Mouse (Mus musculus) neural tube, embryonic 13.5 days (tissue): ENCODE results near the gene Irf2. TPM values are rescaled to one million over a fixed set of nuclear protein-coding genes. Genes with fewer than 3 reads are reported as not detected.

Experiments used
- ATAC-seq: fragments of 200-750 bp; cut with Nextera tagmentation; 2 replicates; pipeline ENCODE4 v1.8.0; 2017; ENCODE audit warnings: low read depth, mild to moderate bottlenecking, moderate TSS enrichment, moderate library complexity
- H3K27ac ChIP-seq: fragments of 300-500 bp; sonication (generic); replicated peaks from 2 replicates; pipeline ENCODE4 v1.5.1; 2015; ENCODE audit warnings: moderate library complexity, mild to moderate bottlenecking, inconsistent platforms
- H3K27me3 ChIP-seq: fragments of 300-500 bp; sonication (generic); 2 replicates; pipeline ENCODE4 v1.6.1; 2015; ENCODE audit warnings: mild to moderate bottlenecking, inconsistent platforms
- H3K36me3 ChIP-seq: fragments of 300-500 bp; sonication (generic); 2 replicates; pipeline ENCODE4 v1.6.1; 2015; ENCODE audit warnings: mild to moderate bottlenecking, inconsistent platforms
- H3K4me1 ChIP-seq: fragments of 300-500 bp; sonication (generic); replicated peaks from 2 replicates; pipeline ENCODE4 v1.6.1; 2015; ENCODE audit warnings: inconsistent platforms
- H3K4me2 ChIP-seq: fragments of 300-500 bp; sonication (generic); 2 replicates; pipeline ENCODE4 v1.6.1; 2015; ENCODE audit warnings: inconsistent platforms, mild to moderate bottlenecking, moderate library complexity
- H3K4me3 ChIP-seq: fragments of 300-500 bp; sonication (generic); 2 replicates; pipeline ENCODE4 v1.5.1; 2015; ENCODE audit warnings: mild to moderate bottlenecking, inconsistent platforms
- H3K9ac ChIP-seq: fragments of 300-500 bp; sonication (generic); 2 replicates; pipeline ENCODE4 v1.6.1; 2015; ENCODE audit warnings: moderate library complexity, mild to moderate bottlenecking, inconsistent platforms
- H3K9me3 ChIP-seq: fragments of 300-500 bp; sonication (generic); 2 replicates; pipeline ENCODE4 v1.6.1; 2016; ENCODE audit warnings: inconsistent platforms
- WGBS: fragments of 180-500 bp; shearing (Covaris S2); methylation state at CpG from one replicate; pipeline ENCODE4 v1.1.7; 2015; 5-methylcytosine and 5-hydroxymethylcytosine counted together
- polyA plus RNA-seq: library from polyadenylated mRNA; unstranded; fragments of >200 nt; fragmentation: Nextera tagmentation; extraction: Ambion mirVana; gene quantifications from 2 replicates; pipeline ENCODE4 v1.2.1, GENCODE M21; 2015

Gene Irf2
- polyA plus RNA-seq, 1 experiment from 2014 or later = 13.5 TPM

DNA sequence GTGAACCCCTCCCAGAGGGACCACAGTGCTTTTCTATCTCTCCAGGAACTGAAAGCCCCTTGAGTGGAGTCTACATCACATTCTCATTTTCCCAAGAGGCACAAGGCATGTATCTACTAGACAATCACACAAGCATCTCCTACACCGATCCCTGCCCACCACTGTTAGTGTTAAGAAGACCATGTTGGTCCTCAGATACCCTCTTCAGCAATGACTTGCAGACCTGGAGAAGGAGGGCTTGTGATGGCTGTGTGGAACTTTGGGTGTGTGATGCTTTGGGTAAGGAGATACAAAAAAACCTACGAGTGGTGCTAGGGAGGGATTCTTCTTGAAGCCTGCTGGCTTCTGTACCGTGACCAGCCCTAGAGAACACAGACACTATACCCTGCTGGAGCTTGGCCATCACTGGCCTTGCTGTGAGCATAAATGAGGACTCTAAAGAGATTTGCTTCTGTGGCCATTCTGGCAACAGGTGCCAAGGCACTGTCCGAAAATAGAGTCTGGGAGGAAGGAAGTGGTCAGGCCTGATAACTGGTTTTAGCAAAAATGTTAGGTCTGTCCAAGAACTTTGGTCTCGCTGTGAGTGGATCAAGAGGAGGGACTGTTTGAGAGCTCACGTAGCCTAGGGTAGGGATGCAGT, 110.8 kb downstream of the Irf2 start:
- H3K4me1 ChIP-seq = peaks cover 4% of the 10 kb centered on the region; the same call in 1 of the 2 replicates
- H3K9me3 ChIP-seq = no peaks in the 10 kb centered on the region
- H3K4me3 ChIP-seq = no peak overlapping the region
- no peak for ATAC-seq
- H3K27ac ChIP-seq = no peak overlapping the region
- no peak overlapping the region for H3K4me2 ChIP-seq
- H3K9ac ChIP-seq = no peak overlapping the region
- peaks cover 17% of the 10 kb centered on the region for H3K36me3 ChIP-seq
- no peaks in the 10 kb centered on the region for H3K27me3 ChIP-seq
- 91% methylated on average over 6 of the region's 6 CpGs for WGBS

DNA sequence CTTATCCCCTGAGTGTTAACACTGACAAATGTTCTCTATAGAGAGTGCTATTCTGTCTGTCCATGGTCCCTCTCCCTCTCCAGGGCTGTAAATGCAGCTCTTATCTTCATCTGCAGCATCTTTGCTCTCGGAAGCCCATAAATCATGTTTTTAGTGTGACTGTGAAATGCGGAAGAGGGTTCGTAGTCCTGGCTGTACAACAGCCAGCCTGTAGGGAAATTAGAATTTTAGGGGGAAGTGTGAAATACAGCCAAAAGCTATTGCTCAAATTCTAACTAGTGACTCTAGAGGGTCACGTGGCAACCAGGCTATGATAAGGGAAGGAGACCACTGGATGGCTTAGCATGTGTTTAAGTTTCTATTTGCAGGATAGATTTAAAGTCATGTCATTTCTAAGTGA, 112.0 kb downstream of the Irf2 start:
- Histone ChIP-seq H3K36me3 (0 out of 2 replicates have a peak, but pooled peaks cover 5% of the 10 kb centered on the region), H3K27ac (0 out of 2 replicates have a peak overlapping the region, but pooled peaks have one; percentile 13), H3K4me1 (peaks cover 4% of the 10 kb centered on the region; the same call in 1 of the 2 replicates), H3K9me3 (no peaks in the 10 kb centered on the region), H3K4me2 (no peak overlapping the region), H3K9ac (no peak overlapping the region), H3K27me3 (no peaks in the 10 kb centered on the region), H3K4me3 (no peak overlapping the region)
- WGBS = 52% methylated on average over 4 of the region's 4 CpGs
- ATAC-seq = no peak

DNA sequence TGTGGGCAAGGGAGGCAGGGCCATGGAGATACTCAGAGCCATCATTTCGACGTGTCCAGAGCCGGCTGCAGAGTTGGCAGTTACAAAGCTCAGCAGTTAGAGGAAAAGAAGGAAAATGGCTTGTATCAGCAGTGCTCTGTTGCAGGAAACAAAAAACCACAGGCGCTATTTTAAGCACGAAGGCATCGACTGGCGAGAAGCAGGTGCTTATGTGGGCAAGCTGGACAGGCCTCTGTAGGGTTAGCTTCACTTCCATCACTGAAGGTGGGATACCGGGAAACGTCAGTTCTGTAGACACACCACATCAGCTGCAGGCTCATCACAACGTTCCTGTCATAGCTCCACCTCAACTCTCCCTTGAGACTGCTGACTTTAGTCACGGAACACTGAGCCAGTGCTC, 112.8 kb downstream of the Irf2 start:
- Histone ChIP-seq H3K4me3 (no peak overlapping the region), H3K9ac (no peak overlapping the region), H3K4me1 (peaks cover 4% of the 10 kb centered on the region; the same call in 1 of the 2 replicates), H3K27me3 (no peaks in the 10 kb centered on the region), H3K9me3 (no peaks in the 10 kb centered on the region), H3K4me2 (no peak overlapping the region), H3K27ac (no peak overlapping the region), H3K36me3 (0 out of 2 replicates have a peak, but pooled peaks cover 5% of the 10 kb centered on the region)
- WGBS = 84% methylated on average over 11 of the region's 11 CpGs
- ATAC-seq = no peak

DNA sequence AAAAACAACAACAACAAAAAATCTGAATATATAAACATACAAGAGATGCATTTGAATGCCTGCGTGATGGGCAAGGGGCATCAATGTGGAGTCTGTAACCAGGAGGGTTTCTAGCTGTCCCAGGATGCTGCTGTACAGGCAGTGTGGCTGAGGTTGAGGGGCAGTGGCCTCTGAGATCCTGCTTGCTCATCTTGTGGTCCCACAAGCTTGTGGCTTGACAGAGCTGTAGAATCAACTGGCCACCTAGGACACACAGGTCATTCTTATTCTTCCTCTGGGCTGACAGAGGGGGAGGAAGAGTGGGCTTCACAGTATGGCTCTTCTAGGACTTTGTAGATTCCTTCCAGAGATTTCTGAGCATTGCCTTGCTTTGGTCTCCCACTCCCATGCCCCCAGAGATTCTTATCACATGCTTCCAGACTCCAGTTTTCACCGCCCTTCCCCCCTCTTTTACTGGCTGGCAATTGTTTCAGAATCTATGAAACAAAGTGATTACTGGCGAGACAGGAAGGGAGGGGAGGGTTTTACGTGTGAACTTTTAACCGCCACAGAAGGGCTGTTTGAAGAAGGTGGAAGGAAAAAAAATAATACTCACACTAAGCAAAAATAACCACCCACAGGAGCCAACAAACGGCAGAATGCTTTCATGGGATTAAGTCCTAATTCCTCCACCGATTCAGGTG, 119.8 kb downstream of the Irf2 start:
- H3K9me3 ChIP-seq = no peaks in the 10 kb centered on the region
- no peak overlapping the region for H3K4me3 ChIP-seq
- H3K27ac ChIP-seq = no peak overlapping the region
- H3K27me3 ChIP-seq = no peaks in the 10 kb centered on the region
- 56% methylated on average over 7 of the region's 7 CpGs for WGBS
- no peak overlapping the region for H3K9ac ChIP-seq
- no peak overlapping the region for H3K4me2 ChIP-seq
- no peak for ATAC-seq
- no peaks in the 10 kb centered on the region for H3K36me3 ChIP-seq
- 0 out of 2 replicates have a peak, but pooled peaks cover 2% of the 10 kb centered on the region for H3K4me1 ChIP-seq

DNA sequence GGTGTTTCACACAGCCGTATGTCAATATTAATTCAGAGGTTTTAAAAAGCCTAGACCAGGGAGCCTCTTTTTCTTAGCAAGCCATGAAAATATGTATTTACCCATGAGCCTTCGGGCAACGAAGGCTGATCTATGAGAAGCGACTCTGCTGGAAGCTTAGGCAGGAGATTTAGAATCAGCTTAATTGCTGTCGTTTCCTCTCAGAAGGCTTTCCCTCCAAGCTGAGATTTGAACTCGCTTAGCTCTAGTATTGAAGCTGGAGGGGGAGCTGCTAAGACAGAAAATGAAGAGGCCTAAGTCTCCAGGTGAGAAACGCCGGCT, 120.3 kb downstream of the Irf2 start:
- WGBS = 74% methylated on average over 8 of the region's 8 CpGs
- Histone ChIP-seq H3K4me3 (no peak overlapping the region), H3K9me3 (no peaks in the 10 kb centered on the region), H3K36me3 (no peaks in the 10 kb centered on the region), H3K4me1 (0 out of 2 replicates have a peak, but pooled peaks cover 2% of the 10 kb centered on the region), H3K4me2 (no peak overlapping the region), H3K9ac (no peak overlapping the region), H3K27ac (peak overlapping the region; percentile 39; the same call in 1 of the 2 replicates), H3K27me3 (no peaks in the 10 kb centered on the region)
- no peak for ATAC-seq

DNA sequence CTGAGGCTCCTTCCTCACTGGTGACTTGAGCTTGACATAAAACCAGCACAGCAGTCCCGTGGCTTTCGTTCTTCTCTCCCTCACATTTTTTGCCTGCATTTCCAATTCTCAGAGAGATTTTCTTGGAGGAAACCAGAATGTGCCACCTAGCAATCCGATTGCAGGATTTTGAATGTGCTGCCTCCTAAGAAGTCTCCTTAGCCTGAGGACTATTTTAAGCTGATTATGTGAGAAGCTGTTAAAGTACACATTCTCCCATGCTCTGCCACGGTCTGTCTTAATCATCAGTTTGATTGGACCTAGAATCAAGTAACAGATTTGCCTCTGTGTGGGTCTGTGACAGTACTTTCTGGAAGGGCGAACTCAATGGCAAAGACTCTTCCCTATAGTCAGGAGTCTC, 123.0 kb downstream of the Irf2 start:
- H3K4me2 ChIP-seq = no peak overlapping the region
- ATAC-seq = no peak
- H3K27me3 ChIP-seq = no peaks in the 10 kb centered on the region
- H3K9ac ChIP-seq = no peak overlapping the region
- H3K4me1 ChIP-seq = 0 out of 2 replicates have a peak, but pooled peaks cover 2% of the 10 kb centered on the region
- H3K9me3 ChIP-seq = no peaks in the 10 kb centered on the region
- H3K27ac ChIP-seq = no peak overlapping the region
- no peaks in the 10 kb centered on the region for H3K36me3 ChIP-seq
- WGBS = 95% methylated on average over 5 of the region's 5 CpGs
- no peak overlapping the region for H3K4me3 ChIP-seq

DNA sequence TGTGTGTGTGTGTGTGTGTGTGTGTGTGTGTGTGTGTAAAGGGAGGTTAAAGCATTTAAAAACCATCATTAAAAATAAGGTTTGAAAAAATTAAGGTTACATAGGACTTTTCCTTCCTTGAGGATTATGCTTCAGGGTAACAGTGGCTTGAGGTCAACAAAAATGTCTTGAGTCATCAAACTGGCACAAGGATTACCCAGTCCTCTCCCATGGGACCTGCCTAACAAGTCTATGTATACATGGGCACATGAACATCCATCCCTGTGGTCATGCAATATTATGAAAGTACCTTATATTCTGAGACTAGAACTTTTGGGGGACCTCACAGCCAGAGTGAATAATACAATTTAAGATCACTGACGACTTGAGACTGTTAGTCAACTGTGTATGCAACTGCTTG, 125.9 kb downstream of the Irf2 start:
- Histone ChIP-seq H3K27me3 (no peaks in the 10 kb centered on the region), H3K27ac (no peak overlapping the region), H3K4me1 (no peaks in the 10 kb centered on the region), H3K36me3 (no peaks in the 10 kb centered on the region), H3K4me2 (no peak overlapping the region), H3K4me3 (no peak overlapping the region), H3K9me3 (no peaks in the 10 kb centered on the region), H3K9ac (no peak overlapping the region)
- WGBS = 76% methylated on average over 1 of the region's 1 CpGs
- no peak for ATAC-seq

DNA sequence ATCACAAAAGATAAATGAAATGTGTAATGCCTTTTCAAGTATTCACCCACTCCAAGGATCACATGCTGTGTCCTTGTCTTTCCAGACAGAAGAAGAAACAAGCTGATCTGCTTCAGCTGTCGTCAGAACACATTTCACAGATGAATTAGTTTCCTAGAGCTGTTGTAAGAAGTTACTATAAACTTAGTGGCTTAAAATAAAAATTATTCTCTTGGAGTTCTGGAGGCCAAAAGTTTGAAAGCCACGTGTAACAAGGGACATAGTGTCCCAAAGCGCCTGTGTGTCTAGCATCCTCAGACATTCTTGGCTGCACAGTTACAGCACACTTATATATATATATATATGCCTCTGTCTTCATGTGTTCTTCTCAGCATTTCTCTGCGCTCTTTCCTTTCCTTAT, 127.9 kb downstream of the Irf2 start:
- WGBS = 54% methylated on average over 4 of the region's 4 CpGs
- Histone ChIP-seq H3K9ac (no peak overlapping the region), H3K36me3 (no peaks in the 10 kb centered on the region), H3K27me3 (no peaks in the 10 kb centered on the region), H3K27ac (no peak overlapping the region), H3K9me3 (no peaks in the 10 kb centered on the region), H3K4me3 (no peak overlapping the region), H3K4me2 (no peak overlapping the region), H3K4me1 (no peaks in the 10 kb centered on the region)
- no peak for ATAC-seq

DNA sequence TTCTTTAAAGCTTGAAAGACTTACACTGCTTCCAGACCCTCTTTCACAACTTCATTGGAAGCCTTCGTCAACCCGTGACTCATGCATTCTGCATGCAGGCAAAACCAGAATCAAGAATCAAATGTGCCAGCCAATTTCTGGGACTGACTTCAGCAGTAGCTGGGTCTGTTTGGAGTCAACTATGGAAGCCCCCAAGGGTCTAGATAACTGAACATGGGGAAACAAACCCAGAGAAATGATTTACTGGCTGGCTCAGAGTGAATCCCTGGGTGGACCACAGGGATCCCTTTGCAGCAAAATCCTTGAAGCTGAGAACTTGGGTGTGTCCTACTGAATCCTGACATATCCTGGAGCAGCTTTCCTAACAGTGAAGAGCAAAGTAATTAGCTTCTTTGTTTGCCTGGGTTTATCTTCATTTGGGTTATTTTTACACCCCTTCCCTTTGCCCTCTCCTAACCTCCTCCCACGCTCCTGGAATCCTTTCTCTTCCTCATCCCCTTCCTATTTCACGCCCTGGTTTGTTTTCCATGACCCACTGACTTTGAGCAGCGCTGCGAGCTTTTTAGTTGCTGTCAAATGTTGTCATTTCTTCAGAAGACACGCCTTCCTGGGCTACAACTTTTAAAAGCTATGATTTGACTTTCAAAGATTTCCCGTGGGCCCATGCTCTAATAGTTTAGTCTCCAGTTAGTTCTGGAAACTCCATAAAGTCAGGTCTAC, 129.0 kb downstream of the Irf2 start:
- Histone ChIP-seq H3K27ac (no peak overlapping the region), H3K9me3 (no peaks in the 10 kb centered on the region), H3K9ac (no peak overlapping the region), H3K4me1 (no peaks in the 10 kb centered on the region), H3K4me2 (no peak overlapping the region), H3K27me3 (no peaks in the 10 kb centered on the region), H3K36me3 (no peaks in the 10 kb centered on the region), H3K4me3 (no peak overlapping the region)
- ATAC-seq = no peak
- WGBS = 67% methylated on average over 8 of the region's 8 CpGs

DNA sequence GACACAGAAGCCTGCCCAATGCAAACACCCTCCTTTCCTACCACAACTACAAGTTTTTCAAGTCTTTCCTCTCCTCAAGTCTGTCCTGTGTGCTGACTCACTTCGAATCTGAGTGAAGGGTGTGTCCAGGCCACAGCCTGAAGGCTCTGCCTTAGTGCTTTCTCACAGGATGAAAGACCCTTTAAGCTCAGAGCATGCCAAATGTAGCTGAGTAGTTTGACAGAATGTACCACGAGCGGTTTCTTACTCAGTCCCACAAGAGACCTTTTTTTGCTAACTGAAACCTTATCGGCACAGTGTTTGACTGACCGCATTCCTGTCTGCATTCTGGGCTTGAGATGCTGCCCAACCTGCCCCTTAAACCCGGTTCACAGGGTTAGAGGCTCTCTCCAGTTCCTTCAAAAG, 130.0 kb downstream of the Irf2 start:
- Histone ChIP-seq H3K9ac (no peak overlapping the region), H3K4me1 (no peaks in the 10 kb centered on the region), H3K36me3 (no peaks in the 10 kb centered on the region), H3K9me3 (no peaks in the 10 kb centered on the region), H3K27ac (no peak overlapping the region), H3K4me2 (no peak overlapping the region), H3K4me3 (no peak overlapping the region), H3K27me3 (no peaks in the 10 kb centered on the region)
- no peak for ATAC-seq
- 85% methylated on average over 6 of the region's 6 CpGs for WGBS

DNA sequence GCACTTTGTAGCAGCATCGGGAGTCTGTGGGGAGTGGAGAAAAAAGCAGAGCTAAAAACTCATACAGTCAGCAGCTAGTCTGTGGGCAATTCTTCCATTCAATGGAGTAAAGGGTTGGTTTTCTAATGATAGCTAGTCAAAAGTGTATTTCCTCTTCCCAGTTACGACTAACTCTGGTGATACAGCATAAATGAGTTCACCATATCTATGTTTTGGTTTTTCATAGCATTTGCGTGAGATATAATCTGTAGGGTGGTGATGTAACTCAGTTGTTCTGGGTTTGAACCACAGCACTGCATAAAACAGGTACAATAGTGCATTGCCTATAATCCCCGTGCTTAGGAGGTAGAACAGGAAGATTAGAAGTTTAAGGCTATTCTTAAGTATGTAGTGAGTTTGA, 131.6 kb downstream of the Irf2 start:
- H3K9ac ChIP-seq = no peak overlapping the region
- 94% methylated on average over 4 of the region's 4 CpGs for WGBS
- no peak for ATAC-seq

DNA sequence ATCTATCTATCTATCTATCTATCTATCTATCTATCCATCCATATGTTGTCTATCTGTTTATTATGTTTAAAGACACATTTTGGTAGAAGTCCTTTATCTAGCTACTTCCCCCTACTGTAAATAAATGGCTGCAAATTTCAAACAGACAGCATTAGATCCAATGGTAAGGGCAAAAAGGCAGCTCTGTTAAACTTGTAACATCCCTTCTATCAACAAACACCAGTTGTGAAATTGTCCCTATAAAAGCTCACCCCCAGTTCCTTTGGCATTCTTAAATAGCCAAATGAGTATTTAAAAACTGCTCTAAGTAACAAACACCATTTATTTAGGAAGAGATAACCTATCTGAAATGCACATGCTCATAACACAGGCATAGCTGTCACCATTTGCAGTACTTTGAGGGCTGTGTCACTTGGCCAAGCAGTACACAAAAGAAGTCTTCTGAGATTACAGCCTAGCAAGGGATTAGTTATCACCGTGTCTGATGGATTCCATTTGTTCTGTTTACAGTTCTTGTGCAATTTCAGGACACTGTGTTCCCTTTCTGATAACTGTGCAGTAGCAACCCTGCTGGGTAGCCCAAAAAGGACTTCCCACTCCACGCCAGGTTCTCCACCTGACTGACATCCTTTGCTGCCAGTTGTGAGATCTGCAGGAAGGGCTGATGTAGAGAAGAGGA, 136.2 kb downstream of the Irf2 start:
- ATAC-seq = no peak

More for the DNA sequence above, 131.6 kb downstream of the Irf2 start:
- Histone ChIP-seq H3K4me2 (no peak overlapping the region), H3K4me3 (no peak overlapping the region), H3K27ac (no peak overlapping the region), H3K27me3 (no peaks in the 10 kb centered on the region), H3K36me3 (no peaks in the 10 kb centered on the region), H3K4me1 (0 out of 2 replicates have a peak, but pooled peaks cover 2% of the 10 kb centered on the region), H3K9me3 (no peaks in the 10 kb centered on the region)

More for the DNA sequence above, 136.2 kb downstream of the Irf2 start:
- Histone ChIP-seq H3K4me3 (no peak overlapping the region), H3K36me3 (no peaks in the 10 kb centered on the region), H3K9ac (no peak overlapping the region), H3K4me2 (no peak overlapping the region), H3K27ac (no peak overlapping the region), H3K27me3 (no peaks in the 10 kb centered on the region), H3K4me1 (0 out of 2 replicates have a peak, but pooled peaks cover 4% of the 10 kb centered on the region), H3K9me3 (no peaks in the 10 kb centered on the region)
- WGBS = 78% methylated on average over 2 of the region's 2 CpGs
